10 mouse cellular contexts compared by ENCODE assay signal in the genomic region with DNA sequence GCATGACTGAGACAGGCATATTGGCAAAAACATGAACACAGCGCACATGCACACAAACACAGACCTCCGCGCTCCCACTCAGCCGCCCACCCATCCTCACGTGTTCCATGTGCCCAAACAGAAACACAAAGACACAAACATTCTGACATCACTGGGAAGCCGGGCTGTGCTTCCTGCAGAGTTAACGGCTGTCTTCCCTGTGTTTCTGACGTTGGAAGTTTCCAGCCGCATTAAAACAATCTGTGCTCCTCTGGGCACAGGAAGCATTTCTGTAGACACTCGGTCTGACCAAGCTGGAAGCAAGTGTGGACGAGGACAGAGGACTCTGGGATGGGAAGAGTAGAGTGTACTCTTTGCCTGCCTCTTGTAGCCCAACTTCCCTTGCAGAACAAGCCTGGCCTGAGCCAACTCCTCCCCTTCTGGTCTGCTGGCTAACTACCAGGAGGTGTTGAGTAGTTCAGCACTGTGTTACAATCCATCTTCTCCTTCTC.
DNase-seq lines count a peak whose midpoint lies in the region; ATAC-seq and TF ChIP-seq lines count a peak whose summit lies in the region.
"Had no signal": no experiment of that assay in that cellular context is flagged by ENCODE, and none has a peak within 500 bp of the region (broad histone marks: within the 10 kb centered on the region; RNA-seq: fewer than 3 reads in every experiment).

No protein-coding gene starts in this region.

- no peaks in the 10 kb centered on the region for H3K4me1 ChIP-seq in heart, embryonic 11.5 days (ENCODE audit: control insufficient read depth, insufficient read depth, low read length)

- no peak overlapping the region for H3K27ac ChIP-seq in heart, embryonic 11.5 days (ENCODE audit: low read depth, low read length)
- no peak overlapping the region for H3K27ac ChIP-seq in layer of hippocampus, adult 2 months
- H3K27ac ChIP-seq: limb, embryonic 12.5 days; midbrain, embryonic 12.5 days had no signal

- DNase-seq in heart, adult 18-20 months, result peak; percentile 33 to 48
- DNase-seq in cerebellum, adult 9-10 months, result peak; percentile 71
- peak; percentile 79 to 85 for DNase-seq in layer of hippocampus, adult 2 months (ENCODE audit: low spot score in 2 of 2)
- peak; percentile 64 to 73 for DNase-seq in right cerebral cortex, postnatal 10 days (ENCODE audit: low spot score in 2 of 2)
- DNase-seq in neural tube, embryonic 10.5 days (ENCODE audit: extremely low spot score, low spot score), result no peak

- ATAC-seq in heart, embryonic 11.5 days (replicated peaks; ENCODE audit: insufficient number of reproducible peaks, low FRiP score, low TSS enrichment), result no peak
- no peak for ATAC-seq in megakaryocyte, adult 5-6 weeks (ENCODE audit: poor library complexity, severe bottlenecking)
- no peak for ATAC-seq in CD4-positive, CD25-positive, alpha-beta regulatory T cell, adult 4 months

- no peak overlapping the region for H3K4me3 ChIP-seq in heart, embryonic 11.5 days (ENCODE audit: low read depth, low read length)
- H3K4me3 ChIP-seq in layer of hippocampus, adult 2 months, result no peak overlapping the region
- H3K4me3 ChIP-seq: limb, embryonic 12.5 days; midbrain, embryonic 12.5 days had no signal

- 62% methylated on average over 11 of the region's 11 CpGs for WGBS in heart, embryonic 11.5 days (ENCODE audit: insufficient replicate concordance)

- no peak overlapping the region for H3K9ac ChIP-seq in heart, embryonic 11.5 days (ENCODE audit: low read depth, low read length)
- H3K9ac ChIP-seq: limb, embryonic 12.5 days; midbrain, embryonic 12.5 days had no signal

- no peaks in the 10 kb centered on the region for H3K9me3 ChIP-seq in heart, embryonic 11.5 days (replicated peaks; ENCODE audit: control insufficient read depth, low read length)
- H3K9me3 ChIP-seq: limb, embryonic 12.5 days; midbrain, embryonic 12.5 days had no signal

- TF ChIP-seq CTCF in layer of hippocampus, adult 2 months (conservative IDR thresholded peaks at IDR 0.05), result no peak

- no peaks in the 10 kb centered on the region for H3K36me3 ChIP-seq in heart, embryonic 11.5 days (ENCODE audit: control insufficient read depth, insufficient read depth, low read length)
- H3K36me3 ChIP-seq: limb, embryonic 12.5 days; midbrain, embryonic 12.5 days had no signal

- H3K27me3 ChIP-seq in heart, embryonic 11.5 days (ENCODE audit: control insufficient read depth, insufficient read depth, low read length), result peaks cover 11% of the 10 kb centered on the region; the same call in 1 of the 2 replicates
- H3K27me3 ChIP-seq: midbrain, embryonic 12.5 days had no signal

- no peak overlapping the region for H3K4me2 ChIP-seq in heart, embryonic 11.5 days
- H3K4me2 ChIP-seq: limb, embryonic 12.5 days; midbrain, embryonic 12.5 days had no signal
